In genomic region chr11:116807116-116807515, GRCm38 (mm10) we compare ENCODE assay signal across 17 mouse cellular contexts. TPM values are rescaled to one million over a fixed set of nuclear protein-coding genes. Genes with fewer than 3 reads are reported as not detected.
A peak's percentile ranks its signal among the peaks of the same experiment; 100 is the strongest.
DNase-seq lines count a peak whose midpoint lies in the region; ATAC-seq and TF ChIP-seq lines count a peak whose summit lies in the region.
"Had no signal": no experiment of that assay in that cellular context is flagged by ENCODE, and none has a peak within 500 bp of the region (broad histone marks: within the 10 kb centered on the region; RNA-seq: fewer than 3 reads in every experiment).

No protein-coding gene starts in this region.

- 67% methylated on average over 7 of the region's 7 CpGs for WGBS in forebrain, embryonic 11.5 days
- WGBS in forebrain, embryonic 16.5 days = 44% methylated on average over 7 of the region's 7 CpGs
- 52% methylated on average over 7 of the region's 7 CpGs for WGBS in kidney, embryonic 16.5 days
- 47% methylated on average over 7 of the region's 7 CpGs for WGBS in heart, embryonic 15.5 days
- 61% methylated on average over 7 of the region's 7 CpGs for WGBS in liver, postnatal 0 days (ENCODE audit: insufficient replicate concordance)
- 76% methylated on average over 7 of the region's 7 CpGs for WGBS in limb, embryonic 10.5 days

- no peak overlapping the region for H3K4me3 ChIP-seq in forebrain, embryonic 11.5 days (ENCODE audit: low read depth, low read length)
- H3K4me3 ChIP-seq in forebrain, embryonic 16.5 days (replicated peaks; ENCODE audit: low read length) = no peak overlapping the region
- H3K4me3 ChIP-seq in kidney, embryonic 16.5 days (ENCODE audit: low read length) = no peak overlapping the region
- H3K4me3 ChIP-seq in ES-E14 (ENCODE audit: insufficient read depth in 1 of 2, low read depth in 1 of 2, low read length in 2 of 2, poor library complexity in 1 of 2, severe bottlenecking in 1 of 2) = no peak overlapping the region
- no peak overlapping the region for H3K4me3 ChIP-seq in heart, embryonic 15.5 days
- H3K4me3 ChIP-seq in liver, postnatal 0 days (ENCODE audit: low read depth, low read length) = no peak overlapping the region
- no peak overlapping the region for H3K4me3 ChIP-seq in limb, embryonic 10.5 days
- H3K4me3 ChIP-seq: intestine, embryonic 15.5 days; liver, embryonic 15.5 days had no signal

- no peaks in the 10 kb centered on the region for H3K9me3 ChIP-seq in forebrain, embryonic 11.5 days (ENCODE audit: control insufficient read depth, low read length)
- no peaks in the 10 kb centered on the region for H3K9me3 ChIP-seq in forebrain, embryonic 16.5 days (ENCODE audit: control insufficient read depth, low read length)
- H3K9me3 ChIP-seq in kidney, embryonic 16.5 days (ENCODE audit: low read length) = no peaks in the 10 kb centered on the region
- H3K9me3 ChIP-seq in ES-E14 (ENCODE audit: control insufficient read depth, insufficient read depth, low read depth, low read length) = no peaks in the 10 kb centered on the region
- no peaks in the 10 kb centered on the region for H3K9me3 ChIP-seq in heart, embryonic 15.5 days (replicated peaks)
- no peaks in the 10 kb centered on the region for H3K9me3 ChIP-seq in liver, postnatal 0 days (ENCODE audit: low read length)
- H3K9me3 ChIP-seq in limb, embryonic 10.5 days (replicated peaks) = no peaks in the 10 kb centered on the region
- H3K9me3 ChIP-seq: intestine, embryonic 15.5 days; liver, embryonic 15.5 days had no signal

- in situ Hi-C loops in ES-E14 (cut with MboI; ENCODE audit: low sequenced_read_pairs in 2 of 2, unreplicated experiment in 2 of 2) = loop anchor here in 1 of 2 experiments (25.0 kb wide), 1 partner anchor 170 kb away; the partner anchor contains the start of gene Rhbdf2

- H3K27me3 ChIP-seq in forebrain, embryonic 11.5 days (ENCODE audit: control insufficient read depth, insufficient read depth, low read length) = no peaks in the 10 kb centered on the region
- no peaks in the 10 kb centered on the region for H3K27me3 ChIP-seq in forebrain, embryonic 16.5 days (replicated peaks; ENCODE audit: control insufficient read depth, insufficient read depth, low read length)
- H3K27me3 ChIP-seq in kidney, embryonic 16.5 days (ENCODE audit: insufficient read depth, low read length) = no peaks in the 10 kb centered on the region
- H3K27me3 ChIP-seq in heart, embryonic 15.5 days = no peaks in the 10 kb centered on the region
- no peaks in the 10 kb centered on the region for H3K27me3 ChIP-seq in liver, postnatal 0 days (ENCODE audit: insufficient read depth, low read length)
- peaks cover 20% of the 10 kb centered on the region for H3K27me3 ChIP-seq in limb, embryonic 10.5 days (ENCODE audit: low read depth, poor library complexity, severe bottlenecking)
- H3K27me3 ChIP-seq: intestine, embryonic 15.5 days had no signal

- no peak for TF ChIP-seq CTCF in liver, postnatal 0 days (IDR thresholded peaks at IDR 0.05; ENCODE audit: low read depth)

- no peak overlapping the region for H3K4me2 ChIP-seq in forebrain, embryonic 11.5 days (ENCODE audit: low read depth, low read length, severe bottlenecking)
- H3K4me2 ChIP-seq in forebrain, embryonic 16.5 days (ENCODE audit: low read length) = no peak overlapping the region
- H3K4me2 ChIP-seq in kidney, embryonic 16.5 days (replicated peaks; ENCODE audit: low read depth, low read length) = no peak overlapping the region
- no peak overlapping the region for H3K4me2 ChIP-seq in heart, embryonic 15.5 days
- no peak overlapping the region for H3K4me2 ChIP-seq in liver, postnatal 0 days (ENCODE audit: low read depth, low read length)
- H3K4me2 ChIP-seq: intestine, embryonic 15.5 days; liver, embryonic 15.5 days had no signal

- peak; percentile 50 for DNase-seq in forebrain, embryonic 11.5 days (ENCODE audit: low spot score)
- no peak for DNase-seq in kidney, postnatal 25 days
- DNase-seq in ES-E14 (ENCODE audit: low read depth, low spot score) = no peak
- DNase-seq in liver, postnatal 0 days = no peak
- DNase-seq in limb, embryonic 10.5 days (ENCODE audit: low spot score) = no peak
- DNase-seq: adrenal gland, postnatal 10 days; right cerebral cortex, postnatal 14 days had no signal

- no peaks in the 10 kb centered on the region for H3K36me3 ChIP-seq in forebrain, embryonic 11.5 days (ENCODE audit: control insufficient read depth, insufficient read depth, low read length)
- H3K36me3 ChIP-seq in forebrain, embryonic 16.5 days (ENCODE audit: control insufficient read depth, insufficient read depth) = no peaks in the 10 kb centered on the region
- H3K36me3 ChIP-seq in kidney, embryonic 16.5 days (ENCODE audit: insufficient read depth, low read length) = no peaks in the 10 kb centered on the region
- H3K36me3 ChIP-seq in ES-E14 (ENCODE audit: control insufficient read depth, insufficient read depth, low read length, poor library complexity, severe bottlenecking) = no peaks in the 10 kb centered on the region
- no peaks in the 10 kb centered on the region for H3K36me3 ChIP-seq in heart, embryonic 15.5 days
- no peaks in the 10 kb centered on the region for H3K36me3 ChIP-seq in liver, postnatal 0 days (replicated peaks; ENCODE audit: insufficient read depth, low read length)
- H3K36me3 ChIP-seq in limb, embryonic 10.5 days = no peaks in the 10 kb centered on the region
- H3K36me3 ChIP-seq: intestine, embryonic 15.5 days; liver, embryonic 15.5 days had no signal

- H3K9ac ChIP-seq in forebrain, embryonic 11.5 days (ENCODE audit: low read length) = no peak overlapping the region
- H3K9ac ChIP-seq in forebrain, embryonic 16.5 days (replicated peaks; ENCODE audit: low read depth, low read length) = no peak overlapping the region
- H3K9ac ChIP-seq in kidney, embryonic 16.5 days (replicated peaks; ENCODE audit: low read length) = no peak overlapping the region
- no peak overlapping the region for H3K9ac ChIP-seq in ES-E14 (ENCODE audit: insufficient read depth, low read depth, low read length, poor library complexity, severe bottlenecking)
- no peak overlapping the region for H3K9ac ChIP-seq in heart, embryonic 15.5 days
- H3K9ac ChIP-seq in liver, postnatal 0 days (replicated peaks) = no peak overlapping the region
- H3K9ac ChIP-seq: intestine, embryonic 15.5 days; liver, embryonic 15.5 days had no signal

- H3K4me1 ChIP-seq in forebrain, embryonic 11.5 days (replicated peaks; ENCODE audit: control insufficient read depth, insufficient read depth, low read length) = peaks cover 14% of the 10 kb centered on the region
- H3K4me1 ChIP-seq in forebrain, embryonic 16.5 days (replicated peaks; ENCODE audit: control insufficient read depth, insufficient read depth, low read length) = peaks cover 26% of the 10 kb centered on the region
- H3K4me1 ChIP-seq in kidney, embryonic 16.5 days (ENCODE audit: insufficient read depth, low read length) = peaks cover 15% of the 10 kb centered on the region
- H3K4me1 ChIP-seq in ES-E14 (ENCODE audit: control insufficient read depth in 2 of 2, insufficient read depth in 2 of 2, low read length in 2 of 2, poor library complexity in 1 of 2) = peaks cover 0 to 10% of the 10 kb centered on the region in 2 experiments; a peak in 2 of 4 replicates
- H3K4me1 ChIP-seq in heart, embryonic 15.5 days (replicated peaks) = peaks cover 26% of the 10 kb centered on the region
- peaks cover 4% of the 10 kb centered on the region; the same call in 1 of the 2 replicates for H3K4me1 ChIP-seq in liver, postnatal 0 days (ENCODE audit: insufficient read depth)
- peaks cover 29% of the 10 kb centered on the region for H3K4me1 ChIP-seq in limb, embryonic 10.5 days

- TF ChIP-seq EP300 in liver, postnatal 0 days (IDR thresholded peaks at IDR 0.05; ENCODE audit: low read depth) = no peak

- ATAC-seq in forebrain, embryonic 11.5 days (replicated peaks; ENCODE audit: low FRiP score) = no peak
- ATAC-seq in forebrain, embryonic 16.5 days = no peak
- no peak for ATAC-seq in kidney, embryonic 16.5 days (ENCODE audit: low FRiP score, low TSS enrichment)
- no peak for ATAC-seq in heart, embryonic 15.5 days (replicated peaks; ENCODE audit: insufficient number of reproducible peaks, insufficient read depth, low FRiP score, low read depth)
- no peak for ATAC-seq in liver, postnatal 0 days
- ATAC-seq: intestine, embryonic 15.5 days had no signal

- no peak overlapping the region for H3K27ac ChIP-seq in forebrain, embryonic 11.5 days (ENCODE audit: low read depth, low read length)
- H3K27ac ChIP-seq in forebrain, embryonic 16.5 days (ENCODE audit: low read length) = no peak overlapping the region
- 0 out of 2 replicates have a peak overlapping the region, but pooled peaks have one; percentile 45 for H3K27ac ChIP-seq in kidney, embryonic 16.5 days (ENCODE audit: low read length)
- H3K27ac ChIP-seq in ES-E14 (ENCODE audit: insufficient read depth, low read depth, low read length, poor library complexity, severe bottlenecking) = no peak overlapping the region
- peak overlapping the region; percentile 67 for H3K27ac ChIP-seq in heart, embryonic 15.5 days
- no peak overlapping the region for H3K27ac ChIP-seq in liver, postnatal 0 days (ENCODE audit: low read depth)
- H3K27ac ChIP-seq in limb, embryonic 10.5 days = no peak overlapping the region
- H3K27ac ChIP-seq: liver, embryonic 15.5 days had no signal

RNA-seq across cellular contexts. Expression of gene Mxra7, which starts 20.7 kb away (rescaled TPM):
- polyA plus RNA-seq in forebrain, embryonic 11.5 days (2014; fragmentation: Nextera tagmentation; extraction: Ambion mirVana) = 16.8 and 19.6 TPM in 2 replicates
- polyA plus RNA-seq in forebrain, embryonic 16.5 days (2015; fragmentation: Nextera tagmentation; extraction: Ambion mirVana) = 6.3 and 7.8 TPM in 2 replicates
- polyA plus RNA-seq in kidney, embryonic 16.5 days (2015; fragmentation: Nextera tagmentation; extraction: Ambion mirVana) = 15.6 and 17.0 TPM in 2 replicates
- total RNA-seq in ES-E14 (2012; rRNA removed) = 5.8 and 9.4 TPM in 2 replicates
- 18.8 and 19.8 TPM in 2 replicates for polyA plus RNA-seq in heart, embryonic 15.5 days (2015; fragmentation: Nextera tagmentation; extraction: Ambion mirVana)
- 1.4 and 4.0 TPM in 2 replicates for polyA plus RNA-seq in liver, postnatal 0 days (2015; fragmentation: Nextera tagmentation; extraction: Ambion mirVana)
- 13.9 and 14.9 TPM in 2 replicates for polyA plus RNA-seq in limb, embryonic 10.5 days (2016; fragmentation: Nextera tagmentation; extraction: Ambion mirVana)

RNA-seq across cellular contexts. Expression of gene St6galnac1, which starts 31.8 kb away (rescaled TPM):
- not detected in 2 replicates for polyA plus RNA-seq in forebrain, embryonic 11.5 days (2014; fragmentation: Nextera tagmentation; extraction: Ambion mirVana)
- not detected in 2 replicates for polyA plus RNA-seq in forebrain, embryonic 16.5 days (2015; fragmentation: Nextera tagmentation; extraction: Ambion mirVana)
- polyA plus RNA-seq in kidney, embryonic 16.5 days (2015; fragmentation: Nextera tagmentation; extraction: Ambion mirVana) = not detected in 2 replicates
- not detected in 2 replicates for total RNA-seq in ES-E14 (2012; rRNA removed)
- polyA plus RNA-seq in heart, embryonic 15.5 days (2015; fragmentation: Nextera tagmentation; extraction: Ambion mirVana) = not detected in 2 replicates
- polyA plus RNA-seq in liver, postnatal 0 days (2015; fragmentation: Nextera tagmentation; extraction: Ambion mirVana) = not detected in 2 replicates
- not detected in 2 replicates for polyA plus RNA-seq in limb, embryonic 10.5 days (2016; fragmentation: Nextera tagmentation; extraction: Ambion mirVana)
- total RNA-seq: heart, postnatal 14 days; layer of hippocampus, adult 8-10 months; left cerebral cortex, postnatal 36 days; megakaryocyte progenitor cell, adult 5-6 weeks had no signal
- polyA plus RNA-seq: intestine, embryonic 15.5 days; liver, embryonic 15.5 days; thymus, postnatal 0 days had no signal

RNA-seq across cellular contexts. Expression of gene Mettl23, which starts 36.0 kb away (rescaled TPM):
- polyA plus RNA-seq in forebrain, embryonic 11.5 days (2014; fragmentation: Nextera tagmentation; extraction: Ambion mirVana) = 67.6 and 70.4 TPM in 2 replicates
- 80.4 and 88.5 TPM in 2 replicates for polyA plus RNA-seq in forebrain, embryonic 16.5 days (2015; fragmentation: Nextera tagmentation; extraction: Ambion mirVana)
- polyA plus RNA-seq in kidney, embryonic 16.5 days (2015; fragmentation: Nextera tagmentation; extraction: Ambion mirVana) = 54.9 and 60.6 TPM in 2 replicates
- 34.4 and 36.6 TPM in 2 replicates for total RNA-seq in ES-E14 (2012; rRNA removed)
- polyA plus RNA-seq in heart, embryonic 15.5 days (2015; fragmentation: Nextera tagmentation; extraction: Ambion mirVana) = 63.0 and 63.4 TPM in 2 replicates
- polyA plus RNA-seq in liver, postnatal 0 days (2015; fragmentation: Nextera tagmentation; extraction: Ambion mirVana) = 32.6 and 33.0 TPM in 2 replicates
- polyA plus RNA-seq in limb, embryonic 10.5 days (2016; fragmentation: Nextera tagmentation; extraction: Ambion mirVana) = 56.5 and 59.5 TPM in 2 replicates

RNA-seq across cellular contexts. Expression of gene Jmjd6, which starts 36.1 kb away (rescaled TPM):
- polyA plus RNA-seq in forebrain, embryonic 11.5 days (2014; fragmentation: Nextera tagmentation; extraction: Ambion mirVana) = 86.8 and 99.5 TPM in 2 replicates
- polyA plus RNA-seq in forebrain, embryonic 16.5 days (2015; fragmentation: Nextera tagmentation; extraction: Ambion mirVana) = 71.2 and 72.5 TPM in 2 replicates
- 74.8 and 77.8 TPM in 2 replicates for polyA plus RNA-seq in kidney, embryonic 16.5 days (2015; fragmentation: Nextera tagmentation; extraction: Ambion mirVana)
- 78.1 and 80.8 TPM in 2 replicates for total RNA-seq in ES-E14 (2012; rRNA removed)
- polyA plus RNA-seq in heart, embryonic 15.5 days (2015; fragmentation: Nextera tagmentation; extraction: Ambion mirVana) = 66.5 and 67.4 TPM in 2 replicates
- 18.5 and 19.0 TPM in 2 replicates for polyA plus RNA-seq in liver, postnatal 0 days (2015; fragmentation: Nextera tagmentation; extraction: Ambion mirVana)
- 93.1 and 111 TPM in 2 replicates for polyA plus RNA-seq in limb, embryonic 10.5 days (2016; fragmentation: Nextera tagmentation; extraction: Ambion mirVana)

RNA-seq across cellular contexts. Expression of gene Mfsd11, which starts 45.1 kb away (rescaled TPM):
- 27.9 and 31.0 TPM in 2 replicates for polyA plus RNA-seq in forebrain, embryonic 11.5 days (2014; fragmentation: Nextera tagmentation; extraction: Ambion mirVana)
- polyA plus RNA-seq in forebrain, embryonic 16.5 days (2015; fragmentation: Nextera tagmentation; extraction: Ambion mirVana) = 46.3 and 55.8 TPM in 2 replicates
- 38.8 and 41.2 TPM in 2 replicates for polyA plus RNA-seq in kidney, embryonic 16.5 days (2015; fragmentation: Nextera tagmentation; extraction: Ambion mirVana)
- 21.5 and 26.5 TPM in 2 replicates for total RNA-seq in ES-E14 (2012; rRNA removed)
- polyA plus RNA-seq in heart, embryonic 15.5 days (2015; fragmentation: Nextera tagmentation; extraction: Ambion mirVana) = 31.8 and 38.6 TPM in 2 replicates
- polyA plus RNA-seq in liver, postnatal 0 days (2015; fragmentation: Nextera tagmentation; extraction: Ambion mirVana) = 16.5 and 18.0 TPM in 2 replicates
- 17.9 and 22.5 TPM in 2 replicates for polyA plus RNA-seq in limb, embryonic 10.5 days (2016; fragmentation: Nextera tagmentation; extraction: Ambion mirVana)

Comparison
In these comparisons a context has a peak if more than half of its experiments do, and no peak if none do; other contexts are left out.
1. H3K27ac ChIP-seq: peak in kidney, embryonic 16.5 days (single experiment) and heart, embryonic 15.5 days (single experiment); none in forebrain, embryonic 11.5 days (single experiment), forebrain, embryonic 16.5 days (single experiment), ES-E14 (single experiment), liver, postnatal 0 days (single experiment) and limb, embryonic 10.5 days (single experiment).